Mouse (Mus musculus): Measurements from ENCODE around the gene Dnal1. TPM values are rescaled to one million over a fixed set of nuclear protein-coding genes. Genes with fewer than 3 reads are reported as not detected.

The Dnal1 gene
- polyA plus RNA-seq, 1 experiment from 2014 or later, result 4.0 TPM

- Histone ChIP-seq H3K27ac (ENCODE audit: low read length) (peak overlapping the region; percentile 94), H3K36me3 (ENCODE audit: control insufficient read depth, insufficient read depth) (peaks cover 20% of the 10 kb centered on the region), H3K27me3 (ENCODE audit: control insufficient read depth, insufficient read depth, low read length) (no peaks in the 10 kb centered on the region), H3K9ac (ENCODE audit: low read length) (0 out of 2 replicates have a peak overlapping the region, but pooled peaks have one; percentile 4), H3K4me2 (ENCODE audit: low read depth, low read length) (no peak overlapping the region; the same call in 1 of the 2 replicates), H3K4me1 (ENCODE audit: control insufficient read depth, insufficient read depth, low read length) (peaks cover 56% of the 10 kb centered on the region), H3K9me3 (replicated peaks; ENCODE audit: control insufficient read depth, low read length) (no peaks in the 10 kb centered on the region), H3K4me3 (ENCODE audit: low read length) (no peak overlapping the region)
- WGBS, result 54% methylated on average over 9 of the region's 9 CpGs
- no peak for ATAC-seq (replicated peaks; ENCODE audit: extremely low read depth, insufficient read depth, low FRiP score)
Measured at GRCm38 (mm10) chr12:84174190-84174811, 60.1 kb downstream of the Dnal1 start.

GRCm38 (mm10) chr12:84174871-84175270 lies 60.7 kb downstream of the Dnal1 start:
- H3K27ac ChIP-seq (ENCODE audit: low read length), result peak overlapping the region; percentile 94
- H3K36me3 ChIP-seq (ENCODE audit: control insufficient read depth, insufficient read depth), result peaks cover 20% of the 10 kb centered on the region
- no peak for ATAC-seq (replicated peaks; ENCODE audit: extremely low read depth, insufficient read depth, low FRiP score)
- H3K4me1 ChIP-seq (ENCODE audit: control insufficient read depth, insufficient read depth, low read length), result peaks cover 60% of the 10 kb centered on the region
- 73% methylated on average over 6 of the region's 6 CpGs for WGBS
- H3K9me3 ChIP-seq (replicated peaks; ENCODE audit: control insufficient read depth, low read length), result no peaks in the 10 kb centered on the region
- no peaks in the 10 kb centered on the region for H3K27me3 ChIP-seq (ENCODE audit: control insufficient read depth, insufficient read depth, low read length)
- H3K4me3 ChIP-seq (ENCODE audit: low read length), result no peak overlapping the region
- peak overlapping the region; percentile 77 for H3K4me2 ChIP-seq (ENCODE audit: low read depth, low read length)
- peak overlapping the region; percentile 80; the same call in 1 of the 2 replicates for H3K9ac ChIP-seq (ENCODE audit: low read length)

GRCm38 (mm10) chr12:84175659-84176061 lies 61.5 kb downstream of the Dnal1 start:
- no peaks in the 10 kb centered on the region for H3K27me3 ChIP-seq (ENCODE audit: control insufficient read depth, insufficient read depth, low read length)
- under 1% methylated on average over 20 of the region's 20 CpGs for WGBS

GRCm38 (mm10) chr12:84176126-84176769 lies 62.1 kb downstream of the Dnal1 start:
- no peak for ATAC-seq (replicated peaks; ENCODE audit: extremely low read depth, insufficient read depth, low FRiP score)
- Histone ChIP-seq H3K4me1 (ENCODE audit: control insufficient read depth, insufficient read depth, low read length) (peaks cover 74% of the 10 kb centered on the region), H3K4me2 (ENCODE audit: low read depth, low read length) (peak overlapping the region; percentile 77), H3K9me3 (replicated peaks; ENCODE audit: control insufficient read depth, low read length) (no peaks in the 10 kb centered on the region), H3K27me3 (ENCODE audit: control insufficient read depth, insufficient read depth, low read length) (no peaks in the 10 kb centered on the region), H3K36me3 (ENCODE audit: control insufficient read depth, insufficient read depth) (peaks cover 15% of the 10 kb centered on the region), H3K27ac (ENCODE audit: low read length) (peak overlapping the region; percentile 94), H3K9ac (ENCODE audit: low read length) (peak overlapping the region; percentile 80), H3K4me3 (ENCODE audit: low read length) (peak overlapping the region; percentile 53)
- WGBS, result 8% methylated on average over 12 of the region's 13 CpGs

More at GRCm38 (mm10) chr12:84175659-84176061, 61.5 kb downstream of the Dnal1 start:
- Histone ChIP-seq H3K9me3 (replicated peaks; ENCODE audit: control insufficient read depth, low read length) (no peaks in the 10 kb centered on the region), H3K4me1 (ENCODE audit: control insufficient read depth, insufficient read depth, low read length) (peaks cover 68% of the 10 kb centered on the region), H3K4me2 (ENCODE audit: low read depth, low read length) (peak overlapping the region; percentile 77), H3K4me3 (ENCODE audit: low read length) (peak overlapping the region; percentile 53), H3K9ac (ENCODE audit: low read length) (peak overlapping the region; percentile 80), H3K36me3 (ENCODE audit: control insufficient read depth, insufficient read depth) (peaks cover 20% of the 10 kb centered on the region), H3K27ac (ENCODE audit: low read length) (peak overlapping the region; percentile 94)
- peak; percentile 82 for ATAC-seq (replicated peaks; ENCODE audit: extremely low read depth, insufficient read depth, low FRiP score)

GRCm38 (mm10) chr12:84176886-84177765 lies 63.0 kb downstream of the Dnal1 start:
- Histone ChIP-seq H3K27ac (ENCODE audit: low read length) (peak overlapping the region; percentile 94), H3K27me3 (ENCODE audit: control insufficient read depth, insufficient read depth, low read length) (no peaks in the 10 kb centered on the region), H3K4me2 (ENCODE audit: low read depth, low read length) (peak overlapping the region; percentile 77), H3K9ac (ENCODE audit: low read length) (peak overlapping the region; percentile 31; the same call in 1 of the 2 replicates), H3K36me3 (ENCODE audit: control insufficient read depth, insufficient read depth) (peaks cover 14% of the 10 kb centered on the region), H3K4me1 (ENCODE audit: control insufficient read depth, insufficient read depth, low read length) (peaks cover 82% of the 10 kb centered on the region), H3K4me3 (ENCODE audit: low read length) (peak overlapping the region; percentile 0; the same call in 1 of the 2 replicates), H3K9me3 (replicated peaks; ENCODE audit: control insufficient read depth, low read length) (no peaks in the 10 kb centered on the region)
- no peak for ATAC-seq (replicated peaks; ENCODE audit: extremely low read depth, insufficient read depth, low FRiP score)
- WGBS, result 42% methylated on average over 6 of the region's 6 CpGs

- 41% methylated on average over 1 of the region's 1 CpGs for WGBS
- Histone ChIP-seq H3K4me2 (ENCODE audit: low read depth, low read length) (no peak overlapping the region), H3K27ac (ENCODE audit: low read length) (no peak overlapping the region; the same call in 1 of the 2 replicates), H3K4me1 (ENCODE audit: control insufficient read depth, insufficient read depth, low read length) (peaks cover 83% of the 10 kb centered on the region), H3K9me3 (replicated peaks; ENCODE audit: control insufficient read depth, low read length) (no peaks in the 10 kb centered on the region), H3K27me3 (ENCODE audit: control insufficient read depth, insufficient read depth, low read length) (no peaks in the 10 kb centered on the region), H3K9ac (ENCODE audit: low read length) (no peak overlapping the region), H3K4me3 (ENCODE audit: low read length) (no peak overlapping the region), H3K36me3 (ENCODE audit: control insufficient read depth, insufficient read depth) (peaks cover 6% of the 10 kb centered on the region)
- ATAC-seq (replicated peaks; ENCODE audit: extremely low read depth, insufficient read depth, low FRiP score), result no peak
Measured at GRCm38 (mm10) chr12:84178052-84178451, 63.9 kb downstream of the Dnal1 start.

GRCm38 (mm10) chr12:84178652-84179445 lies 64.7 kb downstream of the Dnal1 start:
- H3K27ac ChIP-seq (ENCODE audit: low read length), result no peak overlapping the region
- ATAC-seq (replicated peaks; ENCODE audit: extremely low read depth, insufficient read depth, low FRiP score), result no peak

GRCm38 (mm10) chr12:84180090-84180489 lies 65.9 kb downstream of the Dnal1 start:
- peak overlapping the region; percentile 49 for H3K9ac ChIP-seq (ENCODE audit: low read length)
- peak overlapping the region; percentile 70 for H3K27ac ChIP-seq (ENCODE audit: low read length)
- 39% methylated on average over 3 of the region's 3 CpGs for WGBS
- H3K4me3 ChIP-seq (ENCODE audit: low read length), result no peak overlapping the region
- ATAC-seq (replicated peaks; ENCODE audit: extremely low read depth, insufficient read depth, low FRiP score), result no peak
- H3K9me3 ChIP-seq (replicated peaks; ENCODE audit: control insufficient read depth, low read length), result no peaks in the 10 kb centered on the region
- H3K36me3 ChIP-seq (ENCODE audit: control insufficient read depth, insufficient read depth), result no peaks in the 10 kb centered on the region
- H3K4me2 ChIP-seq (ENCODE audit: low read depth, low read length), result no peak overlapping the region
- H3K27me3 ChIP-seq (ENCODE audit: control insufficient read depth, insufficient read depth, low read length), result no peaks in the 10 kb centered on the region
- peaks cover 70% of the 10 kb centered on the region for H3K4me1 ChIP-seq (ENCODE audit: control insufficient read depth, insufficient read depth, low read length)

More at GRCm38 (mm10) chr12:84178652-84179445, 64.7 kb downstream of the Dnal1 start:
- Histone ChIP-seq H3K9ac (ENCODE audit: low read length) (0 out of 2 replicates have a peak overlapping the region, but pooled peaks have one; percentile 21), H3K4me2 (ENCODE audit: low read depth, low read length) (no peak overlapping the region), H3K36me3 (ENCODE audit: control insufficient read depth, insufficient read depth) (no peaks in the 10 kb centered on the region), H3K9me3 (replicated peaks; ENCODE audit: control insufficient read depth, low read length) (no peaks in the 10 kb centered on the region), H3K4me3 (ENCODE audit: low read length) (no peak overlapping the region), H3K27me3 (ENCODE audit: control insufficient read depth, insufficient read depth, low read length) (no peaks in the 10 kb centered on the region), H3K4me1 (ENCODE audit: control insufficient read depth, insufficient read depth, low read length) (peaks cover 80% of the 10 kb centered on the region)
- WGBS, result 56% methylated on average over 10 of the region's 10 CpGs
